Mouse (Mus musculus) cerebellum, adult 9-11 months (tissue): Measurements from ENCODE around the gene Phactr2.

ENCODE experiments used
- DNase-seq: peaks from one replicate; pipeline ENCODE4 v3.0.0; 2022

Gene Phactr2

GRCm38 (mm10) chr10:13446791-13447249 lies 27.4 kb downstream of the Phactr2 start:
- DNase-seq = peak; percentile 79

DNA sequence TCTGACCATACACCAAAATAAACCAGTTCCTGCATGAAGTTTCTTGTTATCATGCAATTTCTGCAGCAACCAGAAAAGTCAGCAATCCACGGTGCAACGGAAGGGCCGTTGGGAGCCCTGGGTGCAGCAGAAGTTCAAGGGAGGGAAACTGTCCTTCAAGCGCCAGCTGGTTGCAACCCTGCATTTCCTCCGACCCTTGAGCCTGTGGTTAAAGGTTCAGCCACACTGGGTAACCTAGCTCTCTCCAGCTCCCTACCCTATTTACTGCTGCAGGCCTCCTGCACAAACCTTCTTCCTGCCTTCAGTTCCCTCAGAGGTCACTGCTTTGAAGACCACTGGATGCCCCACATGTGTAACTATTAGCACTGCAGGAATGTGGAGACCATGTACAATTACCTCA lies 30.0 kb downstream of the Phactr2 start:
- DNase-seq = no peak

DNA sequence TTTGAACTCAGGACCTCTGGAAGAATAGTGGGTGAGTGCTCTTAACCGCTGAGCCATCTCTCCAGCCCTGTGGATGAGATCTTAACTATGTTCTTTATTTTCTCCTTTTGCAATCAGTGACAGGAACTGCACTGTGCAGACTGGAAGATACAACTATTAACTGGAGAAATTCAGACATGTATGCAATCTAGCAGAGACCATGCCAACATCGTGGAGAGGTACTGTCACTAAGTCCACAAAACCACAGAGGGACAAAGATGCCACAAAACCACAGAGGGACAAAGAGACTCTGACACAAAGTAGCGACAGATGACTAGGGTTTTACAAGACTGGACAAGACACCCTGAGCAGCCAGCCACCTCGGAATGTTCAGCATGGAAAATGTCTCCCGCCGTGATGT lies 30.6 kb downstream of the Phactr2 start:
- DNase-seq = no peak

DNA sequence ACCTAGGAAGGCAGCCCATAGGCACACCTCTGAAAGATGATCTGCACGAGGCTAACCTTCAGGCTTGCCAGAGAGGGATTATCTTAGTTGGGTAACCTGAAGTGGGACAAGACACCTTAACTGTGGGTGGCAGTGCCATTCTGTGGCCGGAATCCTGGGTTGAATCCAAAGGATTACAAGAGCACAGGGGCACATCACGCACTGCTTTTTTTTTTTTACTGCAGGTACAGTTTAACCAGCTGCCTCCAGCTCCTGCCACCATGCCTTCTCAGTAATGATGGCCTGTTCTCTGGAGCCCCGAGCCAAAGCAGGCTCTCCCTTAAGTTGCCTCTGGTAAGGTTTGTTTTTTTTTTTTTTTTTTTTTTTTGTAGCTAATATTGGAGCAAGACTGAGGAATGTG lies 33.9 kb downstream of the Phactr2 start:
- no peak for DNase-seq

- DNase-seq = no peak
Observed at GRCm38 (mm10) chr10:13438118-13438821, 35.9 kb downstream of the Phactr2 start.

DNA sequence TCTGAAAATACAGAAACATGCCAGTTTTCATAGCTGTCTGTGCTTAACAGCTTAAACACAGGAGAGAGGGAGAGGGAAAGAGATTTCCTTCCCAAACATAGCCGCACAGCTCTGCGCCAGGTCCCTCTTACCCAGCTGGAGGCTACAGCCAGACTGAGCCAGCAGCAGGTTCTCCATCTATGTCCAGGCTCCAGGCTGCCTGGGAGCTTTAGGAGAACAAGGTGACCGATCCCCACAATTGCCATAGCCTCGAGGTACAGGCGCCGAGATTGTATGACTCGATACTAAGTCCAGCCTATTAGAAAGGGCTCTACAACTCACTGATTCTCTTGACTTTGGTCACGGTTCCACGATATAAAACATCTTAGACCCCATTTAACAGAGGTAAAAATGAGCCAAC lies 37.2 kb downstream of the Phactr2 start:
- DNase-seq = no peak

- DNase-seq = no peak
Observed at GRCm38 (mm10) chr10:13433016-13433415, 41.2 kb downstream of the Phactr2 start.

DNA sequence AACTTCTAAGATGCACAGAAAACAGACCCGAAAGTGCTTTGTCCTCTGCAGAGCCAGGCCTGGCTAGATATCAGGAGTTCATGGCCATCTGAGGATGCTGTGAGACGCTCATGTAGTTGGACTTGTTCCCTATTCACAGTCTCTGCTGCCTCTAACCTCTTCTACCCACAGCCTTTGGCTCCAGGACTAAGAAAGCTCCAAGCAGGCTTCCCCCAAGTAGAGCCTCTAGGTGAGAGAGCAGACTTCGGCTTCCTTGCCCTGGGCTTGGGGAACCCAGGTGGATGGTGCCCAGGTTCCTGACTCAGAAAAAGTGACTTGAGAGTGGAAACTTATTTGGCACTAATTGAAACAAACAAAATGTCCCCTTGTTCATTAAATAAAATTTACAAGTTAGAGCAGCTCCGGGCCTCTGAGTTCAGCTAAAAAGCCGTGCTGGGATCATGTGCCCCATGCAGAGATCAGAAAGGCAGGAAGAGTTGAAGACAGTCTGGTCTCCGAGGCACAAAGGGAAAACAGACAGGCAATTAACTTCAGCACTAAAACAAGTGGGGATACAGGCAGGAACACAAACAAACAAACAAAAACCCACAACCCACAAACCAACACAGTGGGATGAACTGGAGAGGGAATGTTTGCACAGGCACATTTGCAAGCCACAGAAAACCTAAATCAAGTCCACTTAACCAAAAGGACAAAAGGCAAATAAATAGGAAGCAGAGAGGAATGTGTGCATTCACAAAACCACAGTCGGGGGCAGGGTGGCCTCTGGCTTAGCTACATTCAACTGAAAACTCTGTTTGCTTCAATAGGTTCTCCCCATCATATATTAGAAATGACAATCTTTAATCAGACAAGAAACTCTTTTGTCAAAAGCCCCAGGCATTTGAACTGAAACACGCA lies 42.3 kb downstream of the Phactr2 start:
- no peak for DNase-seq

GRCm38 (mm10) chr10:13429766-13430165 lies 44.4 kb downstream of the Phactr2 start:
- DNase-seq = peak; percentile 25

DNA sequence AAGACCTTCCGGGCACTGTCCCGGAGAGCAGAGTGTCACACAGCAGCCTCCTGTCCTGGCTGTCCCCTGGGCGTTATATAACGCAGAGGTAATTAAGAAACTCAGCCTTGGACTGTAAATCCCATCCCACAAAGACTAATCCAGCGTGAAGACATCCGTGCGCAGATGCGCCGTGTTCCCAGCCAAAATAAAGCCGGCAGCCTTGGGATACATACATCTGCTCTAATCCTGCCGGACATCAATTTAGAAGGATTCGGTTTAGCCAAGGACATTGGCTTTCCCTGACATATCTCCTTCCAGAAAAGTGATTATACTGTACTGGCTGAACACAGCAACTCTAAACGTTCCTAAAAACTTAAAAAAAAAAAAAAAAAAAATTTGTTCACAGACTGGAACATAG lies 45.0 kb downstream of the Phactr2 start:
- no peak for DNase-seq

DNA sequence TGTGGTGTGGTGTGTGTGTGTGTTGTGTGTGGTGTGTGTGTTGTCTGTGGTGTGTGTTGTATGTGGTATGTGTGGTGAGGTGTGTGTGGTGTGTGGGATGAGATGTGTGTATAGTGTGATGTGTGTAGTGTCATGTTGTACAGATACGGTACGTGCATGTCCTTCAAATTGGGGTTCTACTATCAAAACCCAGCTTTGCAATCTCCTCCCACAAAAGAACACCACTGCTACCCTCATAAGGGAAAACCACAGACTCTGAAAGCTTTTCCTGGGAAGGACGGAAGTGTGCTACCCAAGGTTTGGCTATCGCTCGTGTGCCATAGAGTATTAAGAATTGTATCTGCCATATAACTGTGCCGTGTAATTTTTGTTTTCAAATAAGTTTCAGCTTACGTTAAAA lies 45.7 kb downstream of the Phactr2 start:
- DNase-seq = no peak

DNA sequence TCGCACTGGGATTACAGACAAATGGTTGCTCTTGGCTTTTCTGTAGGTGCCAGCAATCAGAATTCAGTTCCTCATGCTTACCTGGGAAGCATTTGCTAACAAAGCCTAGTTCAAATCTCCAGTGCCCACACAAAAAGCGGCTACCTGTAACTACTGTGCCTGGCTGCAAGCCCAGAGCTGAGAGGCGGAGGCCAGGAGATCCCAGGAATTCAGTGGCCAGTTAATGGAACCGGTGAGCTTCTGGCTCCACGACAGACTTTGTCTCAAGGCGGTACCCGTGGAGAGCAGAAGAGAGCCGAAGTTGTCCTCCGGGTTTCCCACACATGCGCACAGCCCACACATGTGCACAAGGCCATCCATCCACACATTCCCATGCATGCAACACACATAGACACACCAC lies 46.6 kb downstream of the Phactr2 start:
- peak; percentile 11 for DNase-seq

DNA sequence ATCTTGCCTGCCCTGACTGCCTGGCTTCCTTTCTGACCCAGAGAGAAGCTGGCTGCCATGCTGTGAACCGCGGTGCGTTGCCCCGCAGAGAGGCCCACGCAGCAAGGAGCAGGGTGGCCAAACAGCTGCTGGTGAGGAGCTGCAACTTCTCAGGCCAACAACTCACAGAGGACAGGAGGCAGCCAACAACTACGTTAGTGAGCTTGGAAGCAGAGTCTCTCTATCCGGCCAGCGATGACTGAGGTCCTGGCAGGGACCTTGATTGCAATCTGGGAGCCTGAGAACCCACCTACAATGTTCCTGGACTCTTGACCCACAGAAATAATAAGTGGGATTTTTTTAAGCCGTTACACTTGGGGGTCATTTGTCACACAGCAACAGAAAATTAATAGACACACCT lies 49.0 kb downstream of the Phactr2 start:
- no peak for DNase-seq

DNA sequence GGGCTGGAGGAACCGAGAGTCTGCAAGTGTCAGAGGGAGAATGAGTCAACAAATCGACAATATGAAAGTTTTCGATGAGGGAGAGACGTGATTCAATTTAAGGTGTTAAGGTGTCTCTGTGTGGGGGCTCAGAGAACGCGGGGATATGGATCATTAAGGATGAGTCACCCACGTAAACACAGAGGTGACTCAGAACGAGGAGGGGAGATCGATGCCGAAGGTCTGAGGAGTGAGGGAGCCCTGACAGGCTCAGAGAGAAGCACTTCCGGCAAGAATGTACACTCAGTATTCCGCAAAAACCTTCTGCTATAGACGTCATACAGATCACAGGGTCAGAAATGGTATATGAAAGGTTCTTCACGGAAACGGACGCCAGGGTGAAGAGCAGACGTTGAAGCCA lies 49.7 kb downstream of the Phactr2 start:
- no peak for DNase-seq

GRCm38 (mm10) chr10:13424015-13424414 lies 50.2 kb downstream of the Phactr2 start:
- DNase-seq = no peak

DNA sequence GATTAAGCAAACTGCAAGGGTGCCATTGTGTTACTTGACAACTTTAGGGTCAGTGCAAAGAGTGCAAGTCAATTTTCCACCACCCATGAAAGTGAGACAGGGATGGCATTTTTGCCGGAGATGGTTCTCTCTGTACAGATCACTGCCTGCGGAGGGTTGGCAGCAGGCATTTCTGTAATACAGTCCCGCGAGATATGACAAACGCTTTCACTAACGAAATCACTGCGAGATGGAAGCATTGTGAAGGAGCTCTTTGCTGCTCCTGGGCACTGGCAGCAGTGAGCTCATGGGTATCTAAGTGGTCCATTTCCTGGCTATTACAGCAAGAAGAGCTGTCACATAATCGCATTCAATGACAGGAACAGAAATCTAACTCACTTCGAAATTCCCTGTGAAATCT lies 52.1 kb downstream of the Phactr2 start:
- no peak for DNase-seq

- DNase-seq = no peak
Observed at GRCm38 (mm10) chr10:13419246-13419645, 55.0 kb downstream of the Phactr2 start.

DNA sequence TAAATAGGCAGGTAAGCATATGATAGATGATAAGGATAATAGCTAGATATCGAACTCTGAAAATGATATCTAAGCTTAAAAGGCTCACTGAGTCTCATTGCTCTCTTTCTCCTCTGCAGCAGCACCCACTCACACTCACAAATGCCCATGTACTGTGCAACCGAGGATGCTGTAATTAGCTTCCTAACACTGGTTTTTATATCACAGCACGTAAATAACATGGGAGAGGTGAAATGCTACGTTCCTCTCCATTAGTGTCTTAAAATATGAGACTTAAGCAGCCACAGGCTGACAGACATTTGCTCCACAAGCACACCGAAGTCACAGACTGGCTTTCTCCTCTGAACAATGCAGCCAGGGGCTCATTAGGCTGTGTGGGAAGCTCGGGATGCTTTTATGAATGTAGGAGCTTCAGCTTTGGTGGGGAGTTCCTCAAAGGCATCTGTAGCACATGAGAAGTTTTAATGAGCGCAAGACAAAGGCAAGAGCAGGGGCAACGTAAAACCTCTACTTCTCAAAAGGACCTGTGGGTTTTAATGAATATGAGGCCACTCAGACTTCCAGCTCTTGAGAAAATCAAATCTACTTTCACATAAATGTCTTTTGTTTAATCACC lies 58.6 kb downstream of the Phactr2 start:
- DNase-seq = no peak

DNA sequence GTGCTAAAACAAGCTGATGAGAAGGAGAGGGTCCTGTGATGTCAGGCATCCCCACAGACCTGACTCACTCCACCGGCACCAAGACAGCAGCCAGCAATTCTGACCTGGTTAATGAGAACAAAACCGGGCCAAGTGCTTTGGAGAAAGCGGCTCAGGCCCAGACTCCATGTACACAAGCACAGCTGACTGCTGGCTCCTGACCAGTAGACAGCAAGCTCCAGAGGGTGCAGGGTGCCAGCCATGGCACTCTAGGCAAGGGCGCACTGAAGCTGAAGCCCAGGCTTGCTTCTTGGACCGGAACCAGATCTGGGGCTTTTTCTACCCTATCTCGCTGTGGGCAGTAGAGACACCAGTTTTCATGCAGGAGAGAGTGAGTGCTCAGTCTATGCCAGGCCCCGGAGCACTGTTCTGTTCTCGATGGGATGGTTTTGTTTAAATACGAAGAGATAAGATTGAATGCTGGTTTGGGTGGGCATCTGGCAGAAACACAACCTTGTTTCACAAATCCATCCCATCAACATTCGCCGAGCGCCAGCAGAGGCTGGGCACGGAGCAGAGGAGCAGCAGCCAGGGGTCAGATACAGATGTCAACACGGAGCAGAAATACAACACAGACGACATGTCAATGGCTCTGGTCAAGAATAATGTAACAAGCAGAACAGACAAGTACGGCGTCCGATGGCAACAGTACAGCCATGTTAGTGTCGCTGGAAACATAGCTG lies 61.8 kb downstream of the Phactr2 start:
- peak; percentile 68 for DNase-seq

- no peak for DNase-seq
Observed at GRCm38 (mm10) chr10:13411056-13411455, 63.2 kb downstream of the Phactr2 start.

DNA sequence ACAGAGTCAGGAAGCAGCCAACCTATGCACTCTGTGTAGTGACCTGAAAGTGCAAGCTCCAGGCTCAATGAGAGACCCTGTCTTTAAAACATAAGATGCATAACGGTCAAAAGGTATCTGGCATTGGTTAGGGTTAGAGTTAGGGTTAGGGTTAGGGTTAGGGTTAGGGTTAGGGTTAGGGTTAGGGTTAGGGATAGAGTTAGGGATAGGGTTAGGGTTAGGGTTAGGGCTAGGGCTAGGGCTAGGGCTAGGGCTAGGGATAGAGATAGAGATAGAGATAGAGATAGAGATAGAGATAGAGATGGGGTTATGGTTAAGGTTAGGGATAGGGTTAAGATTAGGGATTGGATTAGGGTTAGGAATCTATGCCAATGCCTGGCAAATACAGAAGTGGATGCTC lies 72.2 kb downstream of the Phactr2 start:
- no peak for DNase-seq

GRCm38 (mm10) chr10:13395753-13396152 lies 78.5 kb downstream of the Phactr2 start:
- DNase-seq = no peak

- no peak for DNase-seq
Observed at GRCm38 (mm10) chr10:13394000-13394399, 80.2 kb downstream of the Phactr2 start.
